Mouse (Mus musculus): ENCODE measurements at regions not wholly inside any gene's neighbourhood (a gene's known extent, or its start where the extent isn't known, plus 50 kb on each side); places are given as distances from the start of the nearest gene placed in this dataset.

GRCm38 (mm10) chr12:26244701-26245100, 170.4 kb downstream of the Rnf144a start:
- no peak for TF ChIP-seq POLR2A (IDR thresholded peaks at IDR 0.05; ENCODE audit: insufficient read depth, low read depth, low read length)
- no peak for TF ChIP-seq CTCF (IDR thresholded peaks at IDR 0.05; ENCODE audit: insufficient read depth, low read depth, low read length)
